In the genomic region with DNA sequence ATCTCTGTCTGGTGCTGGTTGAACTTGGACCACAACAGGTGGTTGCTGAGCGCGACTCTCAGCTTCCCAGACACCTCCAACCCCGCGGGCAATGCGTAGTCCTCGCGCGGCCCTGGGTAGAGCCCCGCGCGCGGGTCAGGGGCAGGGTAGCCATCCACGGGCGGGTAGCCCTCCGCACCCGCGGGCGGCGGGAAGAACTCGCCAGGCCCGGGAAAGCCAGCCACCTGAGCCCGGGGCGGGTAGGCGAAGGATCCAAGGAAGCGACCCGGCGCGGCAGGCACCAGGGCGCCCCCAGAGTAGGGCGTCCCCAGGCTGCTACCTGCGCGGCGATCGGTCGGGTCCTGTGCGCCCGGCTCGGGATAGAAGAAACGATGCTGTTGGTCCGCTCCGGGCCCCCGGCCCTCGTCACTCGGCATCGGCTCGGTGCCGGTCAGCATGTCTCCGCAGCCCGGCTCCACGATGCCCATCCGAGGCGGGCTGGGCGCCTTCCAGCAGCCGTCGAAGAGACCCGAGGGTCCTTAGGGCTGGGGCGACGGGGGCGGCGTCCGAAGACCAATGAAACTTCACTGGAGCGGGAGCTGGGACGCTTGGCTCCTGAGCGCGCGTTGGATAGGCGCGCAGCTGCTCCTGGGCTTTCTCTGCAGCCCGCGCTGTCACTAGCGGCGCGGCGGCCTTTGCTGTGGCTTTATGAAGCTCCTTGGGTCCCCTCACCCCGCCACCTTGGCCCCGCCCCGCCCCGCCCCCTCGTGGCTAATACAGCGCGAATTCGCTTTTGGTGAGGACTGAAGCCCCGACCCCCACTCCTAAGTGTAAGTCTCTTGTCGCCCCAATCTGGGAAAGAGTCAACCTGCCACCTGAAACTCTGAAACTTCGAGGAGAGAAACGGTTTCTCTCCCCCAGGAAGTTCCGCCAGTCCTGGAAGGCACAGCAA, we compare ENCODE assay signal across 8 mouse cellular contexts. TPM values are rescaled to one million over a fixed set of nuclear protein-coding genes. Genes with fewer than 3 reads are reported as not detected.
A peak's percentile ranks its signal among the peaks of the same experiment; 100 is the strongest.
DNase-seq lines count a peak whose midpoint lies in the region; ATAC-seq and TF ChIP-seq lines count a peak whose summit lies in the region.

A gene (minus strand): TSS at position 661 of the 931 bp plus-strand sequence.

- intact Hi-C loops in left cerebral cortex, postnatal 10 days (cut with DNase I) = no loop called here

- no peaks in the 10 kb centered on the region for H3K36me3 ChIP-seq in kidney, embryonic 16.5 days (ENCODE audit: insufficient read depth, low read length)
- no peaks in the 10 kb centered on the region for H3K36me3 ChIP-seq in intestine, postnatal 0 days (ENCODE audit: control insufficient read depth, insufficient read depth)
- H3K36me3 ChIP-seq in neural tube, embryonic 14.5 days (ENCODE audit: control insufficient read depth, insufficient read depth, low read length) = no peaks in the 10 kb centered on the region

- TF ChIP-seq CTCF in intestine, postnatal 0 days (IDR thresholded peaks at IDR 0.05; ENCODE audit: low read depth) = no peak

- DNase-seq in kidney, postnatal 14 days = no peak
- peak; percentile 61 for DNase-seq in embryo, embryonic 10.5 days (ENCODE audit: low spot score)
- DNase-seq in left cerebral cortex, postnatal 10 days (ENCODE audit: extremely low spot score in 1 of 2, low spot score in 2 of 2) = no peak
- no peak for DNase-seq in right cerebral cortex, postnatal 10 days (ENCODE audit: low spot score in 2 of 2)
- DNase-seq in urinary bladder, postnatal 36 days (ENCODE audit: low spot score in 2 of 2) = no peak

- peak; percentile 51; the same call in 1 of the 2 replicates for ATAC-seq in kidney, embryonic 16.5 days (ENCODE audit: low FRiP score, low TSS enrichment)
- no peak for ATAC-seq in intestine, postnatal 0 days
- ATAC-seq in neural tube, embryonic 14.5 days (ENCODE audit: low read depth) = no peak

- peak within 1 kb of the TSS; percentile 45; the same call in 1 of the 2 replicates for H3K9ac ChIP-seq in kidney, embryonic 16.5 days (replicated peaks; ENCODE audit: low read length)
- peak within 1 kb of the TSS; percentile 7; the same call in 1 of the 2 replicates for H3K9ac ChIP-seq in intestine, postnatal 0 days (ENCODE audit: low read depth, low read length)
- no peak within 1 kb of the TSS for H3K9ac ChIP-seq in neural tube, embryonic 14.5 days (replicated peaks; ENCODE audit: low read depth, low read length)

- H3K27ac ChIP-seq in kidney, embryonic 16.5 days (ENCODE audit: low read length) = no peak within 1 kb of the TSS
- no peak within 1 kb of the TSS for H3K27ac ChIP-seq in intestine, postnatal 0 days (ENCODE audit: low read depth, low read length)
- no peak within 1 kb of the TSS for H3K27ac ChIP-seq in neural tube, embryonic 14.5 days (ENCODE audit: low read depth, low read length)

- H3K9me3 ChIP-seq in kidney, embryonic 16.5 days (ENCODE audit: low read length) = no peaks in the 10 kb centered on the region
- H3K9me3 ChIP-seq in intestine, postnatal 0 days (ENCODE audit: control insufficient read depth) = no peaks in the 10 kb centered on the region
- H3K9me3 ChIP-seq in neural tube, embryonic 14.5 days (ENCODE audit: control insufficient read depth, low read length) = no peaks in the 10 kb centered on the region

- peak within 1 kb of the TSS; percentile 46 for H3K4me3 ChIP-seq in kidney, embryonic 16.5 days (ENCODE audit: low read length)
- H3K4me3 ChIP-seq in intestine, postnatal 0 days (ENCODE audit: low read depth, low read length) = peak within 1 kb of the TSS; percentile 40
- peak within 1 kb of the TSS; percentile 28 for H3K4me3 ChIP-seq in neural tube, embryonic 14.5 days (ENCODE audit: low read depth, low read length)

- H3K27me3 ChIP-seq in kidney, embryonic 16.5 days (ENCODE audit: insufficient read depth, low read length) = peaks cover 61% of the 10 kb centered on the region
- peaks cover 59% of the 10 kb centered on the region for H3K27me3 ChIP-seq in intestine, postnatal 0 days (replicated peaks; ENCODE audit: control insufficient read depth, insufficient read depth, low read length)
- peaks cover 29% of the 10 kb centered on the region for H3K27me3 ChIP-seq in neural tube, embryonic 14.5 days (ENCODE audit: control insufficient read depth, insufficient read depth, low read length)

- H3K4me1 ChIP-seq in kidney, embryonic 16.5 days (ENCODE audit: insufficient read depth, low read length) = peaks cover 15% of the 10 kb centered on the region
- H3K4me1 ChIP-seq in intestine, postnatal 0 days (replicated peaks; ENCODE audit: control insufficient read depth, insufficient read depth, low read length) = no peaks in the 10 kb centered on the region
- peaks cover 9% of the 10 kb centered on the region; the same call in 1 of the 2 replicates for H3K4me1 ChIP-seq in neural tube, embryonic 14.5 days (ENCODE audit: control insufficient read depth, insufficient read depth, low read length)

- peak within 1 kb of the TSS; percentile 71 for H3K4me2 ChIP-seq in kidney, embryonic 16.5 days (replicated peaks; ENCODE audit: low read depth, low read length)
- H3K4me2 ChIP-seq in intestine, postnatal 0 days (replicated peaks; ENCODE audit: low read depth) = peak within 1 kb of the TSS; percentile 64
- peak within 1 kb of the TSS; percentile 59 for H3K4me2 ChIP-seq in neural tube, embryonic 14.5 days (ENCODE audit: low read depth, low read length)

- under 1% methylated on average over 87 of the region's 87 CpGs for WGBS in kidney, embryonic 16.5 days
- WGBS in intestine, postnatal 0 days = under 1% methylated on average over 86 of the region's 87 CpGs
- under 1% methylated on average over 85 of the region's 87 CpGs for WGBS in neural tube, embryonic 14.5 days

RNA-seq across cellular contexts. Expression of the gene that starts here (rescaled TPM):
- 0.14 and 0.24 TPM in 2 replicates for polyA plus RNA-seq in kidney, embryonic 16.5 days (2015; fragmentation: Nextera tagmentation; extraction: Ambion mirVana)
- 0.09 and 0.13 TPM in 2 replicates for polyA plus RNA-seq in intestine, postnatal 0 days (2015; fragmentation: Nextera tagmentation; extraction: Ambion mirVana)
- 0.14 and 0.21 TPM in 2 replicates for polyA plus RNA-seq in neural tube, embryonic 14.5 days (2014; fragmentation: Nextera tagmentation; extraction: Ambion mirVana)
- total RNA-seq in left cerebral cortex, postnatal 10 days (2021) = not detected

Comparison
In these comparisons a context has a peak if more than half of its experiments do, and no peak if none do; other contexts are left out.
1. Peak in ATAC-seq, H3K4me3 ChIP-seq, H3K9ac ChIP-seq and H3K4me2 ChIP-seq in kidney, embryonic 16.5 days; RNA of the gene not detected or under 1 TPM.